Mouse (Mus musculus) regulatory T cell (primary cell): ENCODE measurements around the gene Pak4.
"Not testable (repeated sequence)": the region's sequence is repeated elsewhere in the genome, so short reads cannot be mapped to it uniquely, and the experiment has no call there.

Experiments used
- in situ Hi-C: fragments of 300-600 bp; cut with MboI, MseI; formaldehyde crosslinking; loops from one replicate; pipeline ENCODE4 v1.15.1; 2025; ENCODE audit warnings: high pct_unique_total_duplicates

Pak4 gene

DNA sequence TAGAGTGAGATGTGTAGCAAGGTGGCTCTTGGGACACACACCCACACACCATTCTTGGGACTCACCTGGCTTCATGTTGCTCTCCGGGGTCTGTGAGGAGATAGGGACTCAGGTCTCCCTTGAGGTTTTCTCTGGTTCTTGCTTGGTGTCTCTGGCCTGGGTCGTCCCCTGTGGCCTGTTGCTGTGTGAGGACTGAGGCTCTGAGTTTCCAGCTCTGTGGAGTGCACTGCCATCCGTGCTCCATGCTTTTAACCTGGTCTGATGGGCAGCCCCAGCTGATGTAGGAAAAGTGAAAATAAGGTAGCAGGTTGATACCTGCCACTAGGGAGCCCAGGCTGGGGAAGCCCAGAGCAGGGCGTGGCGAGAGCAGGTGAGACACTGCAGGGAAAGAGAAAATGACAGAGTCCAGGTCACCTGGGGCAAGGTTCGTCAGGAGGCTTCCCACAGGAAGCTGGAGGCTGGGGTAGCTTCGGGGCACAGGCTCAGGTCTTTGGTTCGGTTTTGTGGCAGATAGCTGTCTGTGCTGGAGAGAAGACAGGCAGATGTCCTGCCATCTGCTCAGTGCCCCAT is 87.5 kb downstream of the Pak4 start, which contains the start of gene Ifnl2:
Gene Ifnl2 (minus strand): TSS at position 51 of the 570 bp plus-strand sequence.
- in situ Hi-C loops: loop anchor here (10.0 kb wide), 1 partner anchor 1226 kb away; no protein-coding TSS in a partner anchor

DNA sequence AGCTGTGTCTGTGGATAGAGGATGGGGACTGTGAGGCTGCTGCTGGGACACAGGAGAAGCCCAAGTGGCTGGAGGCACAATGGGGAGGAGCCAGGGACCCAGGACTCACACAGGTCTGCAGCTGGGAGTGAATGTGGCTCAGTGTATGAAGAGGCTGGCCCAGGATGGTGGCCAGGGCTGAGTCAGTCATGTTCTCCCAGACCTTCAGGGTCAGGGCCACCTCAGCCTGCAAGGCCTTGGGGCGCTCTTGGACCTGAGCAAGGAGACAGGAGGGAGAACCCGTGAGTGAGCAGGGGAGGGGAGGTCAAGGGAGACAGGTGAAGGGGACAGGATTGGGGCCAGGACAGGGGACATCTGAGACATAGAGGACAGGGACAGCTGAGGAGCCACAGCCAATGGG is 88.9 kb downstream of the Pak4 start:
- in situ Hi-C loops: not testable (repeated sequence)
